Mouse (Mus musculus): ENCODE results near the gene Tmem28. TPM values are rescaled to one million over a fixed set of nuclear protein-coding genes. Genes with fewer than 3 reads are reported as not detected.

Tmem28 gene
- polyA plus RNA-seq (2016; fragmentation: Nextera tagmentation; extraction: Ambion mirVana) = 1.0 and 1.1 TPM in 2 replicates

DNA sequence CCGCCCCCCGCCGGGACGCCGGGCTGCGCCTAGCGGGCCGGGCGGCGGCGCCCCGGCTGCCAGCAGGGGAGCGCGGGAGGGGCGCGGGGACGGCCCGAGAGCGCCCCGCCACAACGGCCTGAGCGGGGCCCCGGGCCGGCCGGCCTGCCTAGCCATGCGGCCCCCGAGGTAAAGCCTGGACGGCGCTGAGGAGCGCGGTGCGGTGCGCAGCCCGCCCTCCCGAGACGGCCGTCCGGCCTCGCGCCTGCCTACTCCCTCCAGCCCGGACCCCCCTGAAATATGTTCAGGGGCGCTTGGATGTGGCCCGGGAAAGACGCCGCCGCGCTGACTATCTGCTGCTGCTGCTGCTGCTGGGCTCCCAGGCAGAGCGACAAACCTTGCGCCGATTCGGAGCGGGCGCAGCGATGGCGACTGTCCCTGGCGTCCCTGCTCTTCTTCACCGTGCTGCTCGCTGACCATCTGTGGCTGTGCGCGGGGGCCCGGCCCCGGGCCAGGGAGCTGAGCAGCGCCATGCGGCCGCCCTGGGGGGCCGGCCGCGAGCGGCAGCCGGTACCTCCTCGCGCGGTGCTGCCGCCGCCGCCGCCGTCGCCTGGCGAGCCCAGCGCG is at the start of gene Tmem28:
Gene Tmem28 (plus strand): TSS at position 232 of the 606 bp plus-strand sequence.
- Histone ChIP-seq H3K27me3 (peaks cover 36% of the 10 kb centered on the region), H3K9ac (peak within 1 kb of the TSS; percentile 71), H3K36me3 (replicated peaks) (no peaks in the 10 kb centered on the region), H3K4me3 (replicated peaks) (peak within 1 kb of the TSS; percentile 63), H3K9me3 (no peaks in the 10 kb centered on the region), H3K4me2 (peak within 1 kb of the TSS; percentile 63), H3K4me1 (peaks cover 8% of the 10 kb centered on the region; the same call in 1 of the 2 replicates), H3K27ac (peak within 1 kb of the TSS; percentile 82)
- WGBS = 18% methylated on average over 54 of the region's 82 CpGs
- peak; percentile 45 for ATAC-seq (ENCODE audit: low FRiP score)

GRCm38 (mm10) chrX:99780308-99780707 is 40.5 kb upstream of the Tmem28 start:
- H3K4me1 ChIP-seq = no peaks in the 10 kb centered on the region
- H3K4me3 ChIP-seq (replicated peaks) = no peak overlapping the region
- H3K36me3 ChIP-seq (replicated peaks) = no peaks in the 10 kb centered on the region
- WGBS = 65% methylated on average over 4 of the region's 4 CpGs
- no peaks in the 10 kb centered on the region for H3K9me3 ChIP-seq
- H3K27me3 ChIP-seq = peaks cover 9% of the 10 kb centered on the region; the same call in 1 of the 2 replicates
- no peak overlapping the region for H3K4me2 ChIP-seq
- no peak overlapping the region for H3K27ac ChIP-seq
- ATAC-seq (ENCODE audit: low FRiP score) = no peak
- H3K9ac ChIP-seq = no peak overlapping the region

- no peak overlapping the region for H3K4me3 ChIP-seq (replicated peaks)
- whole genome bisulfite sequencing = 31% methylated on average over 1 of the region's 1 CpGs
Observed at GRCm38 (mm10) chrX:99808375-99808774, 12.4 kb upstream of the Tmem28 start.

GRCm38 (mm10) chrX:99819395-99819935 is 1.4 kb upstream of the Tmem28 start:
- peak overlapping the region; percentile 82 for H3K27ac ChIP-seq
- peaks cover 8% of the 10 kb centered on the region; the same call in 1 of the 2 replicates for H3K4me1 ChIP-seq
- H3K27me3 ChIP-seq = peaks cover 32% of the 10 kb centered on the region
- ATAC-seq (ENCODE audit: low FRiP score) = peak; percentile 67
- WGBS = 39% methylated on average over 22 of the region's 22 CpGs
- peak overlapping the region; percentile 25; the same call in 1 of the 2 replicates for H3K9ac ChIP-seq
- peak overlapping the region; percentile 63 for H3K4me3 ChIP-seq (replicated peaks)
- H3K4me2 ChIP-seq = peak overlapping the region; percentile 63
- no peaks in the 10 kb centered on the region for H3K36me3 ChIP-seq (replicated peaks)
- no peaks in the 10 kb centered on the region for H3K9me3 ChIP-seq

More at GRCm38 (mm10) chrX:99808375-99808774, 12.4 kb upstream of the Tmem28 start:
- H3K27me3 ChIP-seq = peaks cover 15% of the 10 kb centered on the region; the same call in 1 of the 2 replicates
- H3K4me2 ChIP-seq = no peak overlapping the region
- H3K4me1 ChIP-seq = no peaks in the 10 kb centered on the region
- no peak overlapping the region for H3K9ac ChIP-seq
- no peak overlapping the region for H3K27ac ChIP-seq
- ATAC-seq (ENCODE audit: low FRiP score) = no peak
- H3K9me3 ChIP-seq = no peaks in the 10 kb centered on the region
- no peaks in the 10 kb centered on the region for H3K36me3 ChIP-seq (replicated peaks)

DNA sequence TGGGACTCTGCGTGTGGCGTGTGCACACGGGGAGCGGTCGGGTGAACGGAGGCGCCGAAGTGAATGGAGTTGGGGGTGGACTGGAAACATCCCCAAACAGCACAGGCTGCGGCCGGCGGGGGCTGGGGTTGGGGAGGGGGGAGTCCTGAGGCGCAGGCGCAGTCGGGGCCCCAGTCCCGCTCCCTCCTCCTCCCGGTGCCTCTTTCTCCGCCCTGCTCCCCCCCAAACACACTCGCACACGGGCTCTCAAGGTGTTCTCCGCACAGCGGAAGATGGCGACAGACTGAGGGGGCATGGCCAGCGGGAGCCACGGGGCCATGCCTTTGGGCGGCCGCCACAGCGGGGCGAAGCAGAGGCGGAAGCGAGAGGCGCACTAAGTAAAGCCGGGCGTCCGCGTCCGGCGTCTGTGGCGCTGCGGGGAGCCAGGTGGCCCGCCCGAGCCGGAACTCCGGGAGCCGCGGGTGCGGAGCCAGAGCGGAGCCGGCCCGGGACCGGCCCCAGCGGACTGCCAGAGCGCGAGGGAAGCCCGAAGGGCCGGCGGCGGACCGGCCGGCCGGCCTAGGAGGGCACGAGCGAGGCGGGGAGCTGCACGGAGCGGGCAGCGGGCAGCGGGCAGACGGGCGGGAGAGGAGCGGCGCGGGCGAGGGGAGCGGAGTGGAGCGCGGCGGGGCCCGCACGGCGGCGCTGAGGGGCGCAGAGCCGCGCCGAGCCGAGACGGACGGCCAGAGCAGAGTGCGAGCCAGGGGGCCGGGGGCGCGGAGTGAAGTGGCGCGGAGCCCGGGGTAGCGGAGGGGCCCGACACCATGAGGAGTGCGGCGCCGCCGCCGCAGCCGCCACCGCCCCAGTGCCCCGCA is 658 bp upstream of the Tmem28 start:
- 11% methylated on average over 39 of the region's 105 CpGs for WGBS
- Histone ChIP-seq H3K4me2 (peak overlapping the region; percentile 63), H3K9ac (peak overlapping the region; percentile 71), H3K9me3 (no peaks in the 10 kb centered on the region), H3K27me3 (peaks cover 36% of the 10 kb centered on the region), H3K27ac (peak overlapping the region; percentile 82), H3K4me1 (peaks cover 8% of the 10 kb centered on the region; the same call in 1 of the 2 replicates), H3K4me3 (replicated peaks) (peak overlapping the region; percentile 63), H3K36me3 (replicated peaks) (no peaks in the 10 kb centered on the region)
- ATAC-seq (ENCODE audit: low FRiP score) = peak; percentile 88

- H3K9ac ChIP-seq = no peak overlapping the region
- no peaks in the 10 kb centered on the region for H3K36me3 ChIP-seq (replicated peaks)
- H3K9me3 ChIP-seq = no peaks in the 10 kb centered on the region
- H3K4me2 ChIP-seq = no peak overlapping the region
- H3K27ac ChIP-seq = no peak overlapping the region
- H3K4me1 ChIP-seq = peaks cover 7% of the 10 kb centered on the region; the same call in 1 of the 2 replicates
- WGBS = 13% methylated on average over 2 of the region's 2 CpGs
- no peak overlapping the region for H3K4me3 ChIP-seq (replicated peaks)
- peaks cover 26% of the 10 kb centered on the region for H3K27me3 ChIP-seq
- ATAC-seq (ENCODE audit: low FRiP score) = peak; percentile 81
Observed at GRCm38 (mm10) chrX:99842090-99842489, 21.3 kb downstream of the Tmem28 start.

DNA sequence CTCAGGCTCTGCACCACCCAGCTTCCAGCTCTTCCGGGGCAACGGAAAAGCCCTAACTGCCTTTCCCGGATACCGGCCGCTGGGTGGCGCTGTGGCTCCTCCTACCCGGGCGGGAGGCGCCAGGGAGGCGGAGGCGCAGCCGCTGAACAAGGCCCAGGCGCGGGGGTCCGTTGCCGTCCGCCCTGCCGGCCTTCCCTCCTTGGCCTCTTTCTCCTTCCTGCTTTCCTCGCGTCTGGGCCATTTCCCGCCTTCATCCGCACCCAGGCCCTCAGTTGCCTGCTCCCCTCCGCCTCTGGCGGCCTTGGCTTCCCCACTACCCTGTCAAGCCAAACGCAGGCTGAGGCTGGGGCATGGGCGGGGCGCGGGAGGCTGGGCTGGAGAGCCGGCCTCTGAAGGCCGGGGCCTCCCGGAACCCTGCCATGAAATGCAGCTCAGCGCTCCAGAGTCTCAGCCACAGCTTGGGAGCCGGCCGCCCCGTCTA is 32.5 kb downstream of the Tmem28 start:
- 30% methylated on average over 35 of the region's 35 CpGs for WGBS
- Histone ChIP-seq H3K9me3 (no peaks in the 10 kb centered on the region), H3K4me3 (replicated peaks) (peak overlapping the region; percentile 37), H3K36me3 (replicated peaks) (no peaks in the 10 kb centered on the region), H3K27ac (no peak overlapping the region), H3K4me1 (no peaks in the 10 kb centered on the region), H3K4me2 (peak overlapping the region; percentile 52), H3K27me3 (peaks cover 41% of the 10 kb centered on the region), H3K9ac (peak overlapping the region; percentile 55)
- ATAC-seq (ENCODE audit: low FRiP score) = peak; percentile 88

DNA sequence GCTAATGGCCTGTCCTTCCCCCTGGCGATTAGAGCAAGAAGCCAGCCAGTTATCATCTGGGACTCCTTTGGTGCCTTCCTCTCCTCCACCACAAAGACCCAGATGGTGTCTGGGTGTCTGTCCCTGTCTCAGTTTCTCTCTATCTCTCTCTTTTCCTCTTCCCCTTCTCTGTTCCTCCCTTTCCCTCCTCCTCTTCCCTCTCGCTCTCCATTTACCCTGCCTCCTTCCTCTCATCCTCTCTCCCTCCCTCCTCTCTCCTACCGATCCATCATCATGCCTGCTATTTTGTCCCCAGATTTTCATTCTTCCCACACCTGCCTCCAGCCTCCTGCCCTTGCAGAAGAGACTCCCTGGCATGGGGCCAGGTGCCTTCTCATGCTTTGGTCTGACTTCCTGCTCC is 33.0 kb downstream of the Tmem28 start:
- Histone ChIP-seq H3K9ac (no peak overlapping the region), H3K4me1 (no peaks in the 10 kb centered on the region), H3K27me3 (peaks cover 44% of the 10 kb centered on the region), H3K4me2 (peak overlapping the region; percentile 52), H3K27ac (no peak overlapping the region), H3K9me3 (no peaks in the 10 kb centered on the region), H3K4me3 (replicated peaks) (no peak overlapping the region), H3K36me3 (replicated peaks) (no peaks in the 10 kb centered on the region)
- 54% methylated on average over 2 of the region's 3 CpGs for WGBS
- peak; percentile 17; the same call in 1 of the 2 replicates for ATAC-seq (ENCODE audit: low FRiP score)

DNA sequence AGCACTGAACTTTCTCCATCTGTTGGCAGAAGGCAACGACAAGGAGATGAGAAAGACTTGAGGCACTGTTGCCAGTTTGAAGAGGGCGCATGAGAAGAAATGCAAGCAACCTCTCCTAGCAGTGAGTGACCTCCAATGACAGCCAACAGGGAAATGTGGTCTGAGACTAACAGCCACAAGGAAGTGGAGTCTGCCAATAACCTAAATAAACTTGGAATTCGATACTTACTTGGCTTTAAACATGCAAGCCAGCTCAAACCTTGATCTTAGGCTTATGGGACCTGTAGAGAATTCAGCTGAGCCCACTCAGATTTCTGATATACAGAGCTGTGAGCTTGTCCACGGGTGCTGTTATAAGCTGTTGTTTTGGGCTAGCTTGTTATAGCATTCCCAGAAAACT is 51.4 kb downstream of the Tmem28 start:
- 72% methylated on average over 4 of the region's 4 CpGs for WGBS

DNA sequence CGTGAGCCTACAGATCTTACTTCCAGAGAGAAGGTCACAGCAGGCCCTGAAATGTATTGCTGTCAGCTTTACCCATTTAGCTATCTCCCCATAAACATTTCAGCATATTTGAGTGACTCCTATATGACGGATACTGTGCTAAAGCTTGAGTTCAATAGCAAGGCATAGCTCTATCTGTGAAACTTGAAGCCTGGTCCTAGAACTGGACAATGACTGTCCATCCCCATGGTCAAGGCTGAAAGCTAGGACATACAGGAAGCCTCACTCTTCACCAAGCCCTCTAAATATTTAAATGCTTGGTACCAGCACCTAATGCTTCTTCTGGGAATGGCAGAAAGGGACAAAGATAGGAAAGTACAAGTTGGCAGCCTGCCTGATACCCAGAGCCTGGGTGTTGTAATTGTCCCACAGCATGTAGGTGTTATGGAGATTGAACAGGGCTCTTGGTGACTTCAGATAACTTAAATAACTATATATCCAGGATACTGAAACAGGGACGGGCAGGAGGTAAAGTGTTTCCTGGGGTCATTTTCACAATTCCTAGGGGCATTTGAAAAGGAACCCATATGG is 51.9 kb downstream of the Tmem28 start:
- no peak overlapping the region for H3K9ac ChIP-seq
- H3K4me1 ChIP-seq = no peaks in the 10 kb centered on the region
- no peak overlapping the region for H3K4me3 ChIP-seq (replicated peaks)
- no peaks in the 10 kb centered on the region for H3K9me3 ChIP-seq
- 79% methylated on average over 3 of the region's 3 CpGs for WGBS
- ATAC-seq (ENCODE audit: low FRiP score) = no peak
- no peak overlapping the region for H3K27ac ChIP-seq
- H3K36me3 ChIP-seq (replicated peaks) = no peaks in the 10 kb centered on the region
- peaks cover 21% of the 10 kb centered on the region for H3K27me3 ChIP-seq
- no peak overlapping the region for H3K4me2 ChIP-seq

More for the DNA sequence above, 51.4 kb downstream of the Tmem28 start:
- H3K27ac ChIP-seq = no peak overlapping the region
- no peaks in the 10 kb centered on the region for H3K4me1 ChIP-seq
- H3K9me3 ChIP-seq = no peaks in the 10 kb centered on the region
- H3K27me3 ChIP-seq = peaks cover 25% of the 10 kb centered on the region
- ATAC-seq (ENCODE audit: low FRiP score) = no peak
- H3K9ac ChIP-seq = no peak overlapping the region
- H3K4me2 ChIP-seq = no peak overlapping the region
- H3K36me3 ChIP-seq (replicated peaks) = no peaks in the 10 kb centered on the region
- no peak overlapping the region for H3K4me3 ChIP-seq (replicated peaks)

DNA sequence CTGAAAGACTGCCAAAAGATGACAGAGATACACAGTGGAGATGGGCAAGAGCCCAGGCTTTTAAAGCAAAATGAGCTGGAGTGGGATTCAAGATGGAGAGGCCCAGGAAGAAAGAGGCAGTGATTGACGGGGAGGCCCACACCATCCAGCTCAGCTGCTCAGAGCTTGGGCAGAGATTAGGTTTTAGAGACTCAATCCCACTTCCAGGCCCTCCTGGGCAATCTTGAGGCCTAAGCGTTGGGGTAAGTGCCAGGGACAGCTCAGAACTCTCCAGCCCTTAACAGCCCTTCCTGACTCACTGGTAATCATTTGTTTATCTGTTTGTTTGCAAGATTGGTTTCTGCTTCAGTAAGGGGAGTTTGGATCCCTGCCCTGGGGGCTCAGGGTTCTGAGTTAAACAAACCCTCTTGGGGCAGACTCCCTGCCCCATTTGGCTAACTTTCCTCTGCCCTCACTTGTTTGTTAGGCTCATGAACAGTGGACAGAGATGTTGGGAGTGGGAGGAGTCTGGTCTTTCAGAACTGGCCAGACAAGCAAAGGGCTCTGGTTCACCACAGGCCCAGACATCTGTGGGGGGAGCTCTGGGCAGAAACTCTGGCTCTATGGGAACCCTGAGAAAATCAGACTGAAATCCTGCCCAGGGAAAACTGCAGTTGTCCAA is 52.6 kb downstream of the Tmem28 start:
- H3K9me3 ChIP-seq = no peaks in the 10 kb centered on the region
- no peaks in the 10 kb centered on the region for H3K36me3 ChIP-seq (replicated peaks)
- H3K27me3 ChIP-seq = peaks cover 19% of the 10 kb centered on the region
- 65% methylated on average over 2 of the region's 2 CpGs for WGBS
- no peak for ATAC-seq (ENCODE audit: low FRiP score)
- no peaks in the 10 kb centered on the region for H3K4me1 ChIP-seq
- H3K27ac ChIP-seq = no peak overlapping the region
- no peak overlapping the region for H3K4me2 ChIP-seq
- no peak overlapping the region for H3K9ac ChIP-seq
- H3K4me3 ChIP-seq (replicated peaks) = no peak overlapping the region

Measured in forebrain, embryonic 12.5 days (tissue).